Mouse (Mus musculus) CH12.LX (cell line): ENCODE results near the gene Hip1. TPM values are rescaled to one million over a fixed set of nuclear protein-coding genes. Genes with fewer than 3 reads are reported as not detected.

Source experiments
- DNase-seq: peaks from one replicate; pipeline ENCODE4 v3.0.0-alpha.2; 2013; ENCODE audit errors: extremely low read depth
- H3K27ac ChIP-seq: 2 replicates; pipeline ENCODE4 v1.5.1; 2012; ENCODE audit warnings: low read depth, mild to moderate bottlenecking, control low read depth, moderate library complexity; ENCODE audit not compliant: insufficient read depth
- H3K27me3 ChIP-seq: replicated peaks from 2 replicates; pipeline ENCODE3; 2012; ENCODE audit warnings: inconsistent platforms
- H3K36me3 ChIP-seq, 2 experiments: replicated peaks in 1 of 2; 2 replicates each; pipeline versions ENCODE3 to v1.6.1; 2012; ENCODE audit warnings: inconsistent platforms in 1 of 2, low read length in 1 of 2, mild to moderate bottlenecking in 1 of 2, mixed read lengths in 1 of 2, moderate library complexity in 1 of 2; ENCODE audit not compliant: control insufficient read depth in 1 of 2, insufficient read depth in 1 of 2
- H3K4me1 ChIP-seq, 2 experiments: 2 replicates each; pipeline ENCODE4 v1.6.1; 2012; ENCODE audit warnings: inconsistent platforms in 1 of 2, moderate library complexity in 1 of 2; ENCODE audit not compliant: insufficient read depth in 2 of 2, control insufficient read depth in 1 of 2
- H3K4me2 ChIP-seq: 2 replicates; pipeline ENCODE4 v1.6.1; 2012; ENCODE audit warnings: low read depth, mild to moderate bottlenecking, control low read depth; ENCODE audit not compliant: poor library complexity, insufficient read depth, severe bottlenecking
- H3K4me3 ChIP-seq, 3 experiments: fragments of 150-350 bp in 1 of 3; sonication (generic) in 1 of 3; replicated peaks in 1 of 3; 2 replicates each; pipeline versions ENCODE3 to v1.5.1; 2011 to 2012; ENCODE audit warnings: low read depth in 2 of 3, low read length in 2 of 3, mild to moderate bottlenecking in 2 of 3, moderate library complexity in 2 of 3, control low read depth in 1 of 3, improper control_type of control experiment in 1 of 3, inconsistent platforms in 1 of 3, mixed read lengths in 1 of 3; ENCODE audit not compliant: poor library complexity in 1 of 3
- H3K79me2 ChIP-seq: replicated peaks from 2 replicates; pipeline ENCODE4 v1.6.1; 2012; ENCODE audit warnings: mild to moderate bottlenecking, moderate library complexity; ENCODE audit not compliant: control insufficient read depth, poor library complexity, insufficient read depth, severe bottlenecking; ENCODE audit errors: extremely low read depth
- H3K9ac ChIP-seq: 2 replicates; pipeline ENCODE4 v1.6.1; 2012; ENCODE audit warnings: low read depth, mild to moderate bottlenecking, control low read depth, moderate library complexity; ENCODE audit not compliant: insufficient read depth
- H3K9me3 ChIP-seq: replicated peaks from 2 replicates; pipeline ENCODE3; 2012; ENCODE audit warnings: low read length, inconsistent platforms, mixed read lengths
- BHLHE40 ChIP-seq: IDR thresholded peaks from 2 replicates; pipeline ENCODE4 v1.6.1; 2011; ENCODE audit warnings: mild to moderate bottlenecking, low read depth, low read length, improper control_type of control experiment
- E2F4 ChIP-seq: IDR thresholded peaks from 2 replicates; pipeline ENCODE4 v1.6.1; 2011; ENCODE audit warnings: low read depth, low read length, improper control_type of control experiment; ENCODE audit not compliant: insufficient replicate concordance
- EP300 ChIP-seq: IDR thresholded peaks from 2 replicates; pipeline ENCODE4 v1.6.1; 2011; ENCODE audit warnings: low read length, improper control_type of control experiment
- HCFC1 ChIP-seq: IDR thresholded peaks from 2 replicates; pipeline ENCODE4 v1.6.1; 2012; ENCODE audit warnings: low read depth, mild to moderate bottlenecking, inconsistent platforms, low read length, improper control_type of control experiment
- IRF4 ChIP-seq: IDR thresholded peaks from 2 replicates; pipeline ENCODE4 v1.6.1; 2014; ENCODE audit warnings: low read depth, mild to moderate bottlenecking, inconsistent platforms, low read length, improper control_type of control experiment
- JUND ChIP-seq: conservative IDR thresholded peaks from 2 replicates; pipeline ENCODE4 v1.6.1; 2011; ENCODE audit warnings: low read depth, low read length, improper control_type of control experiment
- MAFK ChIP-seq: IDR thresholded peaks from 2 replicates; pipeline ENCODE4 v1.6.1; 2011; ENCODE audit warnings: low read length, improper control_type of control experiment; ENCODE audit not compliant: insufficient replicate concordance
- MXI1 ChIP-seq: IDR thresholded peaks from 2 replicates; pipeline ENCODE4 v1.6.1; 2011; ENCODE audit warnings: mild to moderate bottlenecking, low read depth, low read length, improper control_type of control experiment
- MYC ChIP-seq: IDR thresholded peaks from 2 replicates; pipeline ENCODE4 v1.6.1; 2011; ENCODE audit warnings: low read depth, mild to moderate bottlenecking, improper control_type of control experiment, low read length
- NRF1 ChIP-seq: IDR thresholded peaks from 2 replicates; pipeline ENCODE4 v1.6.1; 2014; ENCODE audit warnings: low read depth, mild to moderate bottlenecking, inconsistent platforms, low read length, improper control_type of control experiment, moderate library complexity
- PAX5 ChIP-seq: IDR thresholded peaks from 2 replicates; pipeline ENCODE4 v1.6.1; 2012; ENCODE audit warnings: low read length, inconsistent platforms, mixed read lengths
- RAD21 ChIP-seq: IDR thresholded peaks from 2 replicates; pipeline ENCODE4 v1.6.1; 2011; ENCODE audit warnings: low read depth, mild to moderate bottlenecking, low read length, improper control_type of control experiment, moderate library complexity
- TBP ChIP-seq: conservative IDR thresholded peaks from 2 replicates; pipeline ENCODE4 v1.6.1; 2011; ENCODE audit warnings: low read depth, low read length, improper control_type of control experiment
- USF1 ChIP-seq: IDR thresholded peaks from 2 replicates; pipeline ENCODE4 v1.6.1; 2014; ENCODE audit warnings: low read depth, mild to moderate bottlenecking, inconsistent platforms, low read length, improper control_type of control experiment
- USF2 ChIP-seq: conservative IDR thresholded peaks from 2 replicates; pipeline ENCODE4 v1.6.1; 2011; ENCODE audit warnings: low read depth, low read length, improper control_type of control experiment
- ZC3H11A ChIP-seq: IDR thresholded peaks from 2 replicates; pipeline ENCODE4 v1.6.1; 2012; ENCODE audit warnings: low read depth, mild to moderate bottlenecking, inconsistent platforms, low read length, improper control_type of control experiment
- ZKSCAN1 ChIP-seq: IDR thresholded peaks from 2 replicates; pipeline ENCODE4 v1.6.1; 2012; ENCODE audit warnings: low read depth, inconsistent platforms, low read length, improper control_type of control experiment, borderline replicate concordance
- ZNF384 ChIP-seq: IDR thresholded peaks from 2 replicates; pipeline ENCODE4 v1.6.1; 2012; ENCODE audit warnings: low read depth, low read length, improper control_type of control experiment, inconsistent platforms
- dilution Hi-C: fragments of 300-500 bp; cut with MboI; formaldehyde crosslinking; loops from 2 replicates; pipeline ENCODE4 v1.14.3; 2020; ENCODE audit warnings: low sequenced_read_pairs; ENCODE audit not compliant: extremely low pct_unique_long_range_greater_than_20kb, extremely low pct_ligation_motif_present
- in situ Hi-C: fragments of 300-500 bp; cut with MboI; formaldehyde crosslinking; loops from 3 replicates; pipeline ENCODE4 v1.14.3; 2019; ENCODE audit warnings: low sequenced_read_pairs, low pct_ligation_motif_present, low pct_unique_long_range_greater_than_20kb, mixed read lengths
- polyA plus RNA-seq: library from polyadenylated mRNA; unstranded; fragments of >175 nt; gene quantifications from 2 replicates; pipeline ENCODE4 v1.2.1, GENCODE M21; 2012; ENCODE audit warnings: low read depth; ENCODE audit not compliant: insufficient read length
- total RNA-seq, 2 experiments: library from RNA; depleted of rRNA; stranded (reverse); fragments of 300-350 nt in 1 of 2; fragments of >200 nt in 1 of 2; gene quantifications; 2 replicates each; pipeline ENCODE4 v1.2.3; 2012 to 2014

The Hip1 gene
- total and polyA plus RNA-seq, 3 experiments, result 2.2 to 6.4 (median 3.4) TPM

DNA sequence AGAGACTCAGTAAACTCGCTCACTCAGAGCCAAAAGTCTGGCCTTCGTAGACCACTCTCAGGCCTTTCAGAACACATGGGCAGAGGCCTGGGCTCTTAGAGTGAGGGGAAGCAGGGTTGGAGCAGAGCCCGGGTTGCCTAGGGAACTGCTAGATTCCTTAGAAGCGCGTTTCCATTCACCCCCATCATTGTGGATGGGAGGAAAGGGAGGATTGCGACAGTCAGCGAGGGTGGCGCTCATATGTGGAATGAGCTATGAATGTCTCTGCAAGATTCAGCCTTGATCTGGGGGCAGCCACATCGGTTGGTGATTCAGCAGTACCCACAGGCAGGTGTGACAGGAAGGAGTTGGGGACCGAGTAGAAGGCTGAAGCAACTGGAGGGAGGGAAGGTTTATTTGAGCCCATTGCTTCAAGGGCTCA, 34.4 kb upstream of the Hip1 start:
- H3K79me2 ChIP-seq, result no peaks in the 10 kb centered on the region
- no peak overlapping the region for H3K27ac ChIP-seq
- H3K9me3 ChIP-seq, result peaks cover 13% of the 10 kb centered on the region
- H3K4me1 ChIP-seq, result peaks cover 2 to 15% of the 10 kb centered on the region in 2 experiments
- TF ChIP-seq EP300 (no peak), E2F4 (no peak), BHLHE40 (no peak), RAD21 (no peak), ZC3H11A (no peak), MYC (no peak), PAX5 (no peak)
- H3K9ac ChIP-seq, result no peak overlapping the region
- no peaks in the 10 kb centered on the region for H3K36me3 ChIP-seq
- dilution Hi-C loops (no loop called here), in situ Hi-C loops (no loop called here)
- no peak for DNase-seq
- H3K27me3 ChIP-seq, result no peaks in the 10 kb centered on the region
- no peak overlapping the region for H3K4me3 ChIP-seq
- no peak overlapping the region for H3K4me2 ChIP-seq

DNA sequence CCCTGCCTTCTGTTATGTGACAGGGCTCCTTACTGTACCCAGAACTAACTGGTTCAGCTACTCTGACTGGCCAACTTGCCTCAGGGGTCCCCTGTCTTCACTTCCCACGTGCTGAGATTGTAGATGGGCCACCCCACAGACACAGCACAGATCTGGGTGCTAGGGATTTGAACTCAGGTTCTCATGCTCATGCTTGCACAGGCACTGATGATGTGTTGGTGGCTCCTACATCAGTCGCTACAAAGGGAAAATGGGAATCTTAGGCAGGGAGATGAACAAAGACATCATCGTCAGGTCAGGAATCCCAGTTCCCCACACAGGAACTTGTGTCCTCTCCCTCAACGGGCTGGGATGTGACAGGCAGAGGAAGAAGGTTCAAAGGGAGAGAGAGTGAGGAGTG, 31.1 kb upstream of the Hip1 start:
- no peaks in the 10 kb centered on the region for H3K79me2 ChIP-seq
- dilution Hi-C loops, result no loop called here
- no peaks in the 10 kb centered on the region for H3K27me3 ChIP-seq
- no peaks in the 10 kb centered on the region for H3K36me3 ChIP-seq
- TF ChIP-seq HCFC1 (no peak), IRF4 (no peak), JUND (no peak), ZKSCAN1 (no peak), MAFK (no peak), RAD21 (no peak)
- no peak overlapping the region for H3K4me3 ChIP-seq
- H3K4me2 ChIP-seq, result no peak overlapping the region
- no peak for DNase-seq
- H3K27ac ChIP-seq, result no peak overlapping the region
- in situ Hi-C loops, result no loop called here
- H3K4me1 ChIP-seq, result peaks cover 0 to 30% of the 10 kb centered on the region in 2 experiments; a peak in 2 of 4 replicates
- peaks cover 11% of the 10 kb centered on the region for H3K9me3 ChIP-seq
- H3K9ac ChIP-seq, result no peak overlapping the region

DNA sequence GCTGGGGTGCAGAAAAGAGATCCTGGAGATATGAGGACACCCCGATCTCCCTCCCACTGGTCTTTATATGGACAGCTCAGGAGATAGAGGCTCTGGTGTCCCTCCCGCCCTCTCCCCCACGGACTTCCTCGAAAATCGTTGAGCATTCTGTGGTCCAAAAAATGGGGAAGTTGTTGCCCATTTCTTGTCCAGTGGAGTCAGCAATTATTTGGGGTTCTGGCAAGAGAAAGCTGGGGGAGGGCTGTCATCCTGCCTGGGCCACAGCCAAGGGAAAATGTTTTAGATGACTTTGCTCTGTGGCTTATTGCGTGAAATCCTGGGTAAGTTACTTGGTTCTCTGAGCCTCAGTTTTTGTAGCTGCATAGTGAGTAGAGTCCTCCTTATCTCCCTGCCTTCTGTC, 28.1 kb upstream of the Hip1 start, which contains the start of gene Ccl24:
Ccl24 (minus strand) TSS at position 44 of the 400 bp plus-strand sequence.
- dilution Hi-C loops, result no loop called here
- Histone ChIP-seq H3K36me3 (no peaks in the 10 kb centered on the region), H3K27ac (no peak within 1 kb of the TSS), H3K79me2 (no peaks in the 10 kb centered on the region), H3K4me3 (no peak within 1 kb of the TSS), H3K9me3 (peaks cover 2% of the 10 kb centered on the region), H3K4me2 (no peak within 1 kb of the TSS)
- no peak for DNase-seq
- in situ Hi-C loops, result no loop called here
- TF ChIP-seq TBP (no peak), MXI1 (no peak), ZNF384 (no peak), NRF1 (no peak), USF1 (no peak), IRF4 (no peak), MYC (no peak), USF2 (no peak), ZC3H11A (no peak)
- TF ChIP-seq, all 38 proteins: peak for 0
- Histone ChIP-seq H3K27me3 (no peaks in the 10 kb centered on the region), H3K9ac (no peak within 1 kb of the TSS), H3K4me1 (peaks cover 5 to 58% of the 10 kb centered on the region in 2 experiments)
